Comparison of ENCODE assay signal across 31 mouse cellular contexts in genomic region chr14:77923076-77923865, GRCm38 (mm10). TPM values are rescaled to one million over a fixed set of nuclear protein-coding genes. Genes with fewer than 3 reads are reported as not detected.
DNase-seq lines count a peak whose midpoint lies in the region; ATAC-seq and TF ChIP-seq lines count a peak whose summit lies in the region.
"Had no signal": no experiment of that assay in that cellular context is flagged by ENCODE, and none has a peak within 500 bp of the region (broad histone marks: within the 10 kb centered on the region; RNA-seq: fewer than 3 reads in every experiment).

No protein-coding gene starts in this region.

- no peaks in the 10 kb centered on the region for H3K27me3 ChIP-seq in embryonic facial prominence, embryonic 14.5 days (replicated peaks; ENCODE audit: control insufficient read depth, insufficient read depth, low read length)
- no peaks in the 10 kb centered on the region for H3K27me3 ChIP-seq in embryonic facial prominence, embryonic 10.5 days (replicated peaks; ENCODE audit: low read depth, poor library complexity, severe bottlenecking)
- H3K27me3 ChIP-seq in kidney, embryonic 16.5 days (ENCODE audit: insufficient read depth, low read length) = no peaks in the 10 kb centered on the region
- H3K27me3 ChIP-seq in lung, postnatal 0 days (replicated peaks; ENCODE audit: insufficient read depth, low read length) = no peaks in the 10 kb centered on the region
- H3K27me3 ChIP-seq: CH12.LX; embryonic facial prominence, embryonic 12.5 days; hindbrain, embryonic 12.5 days; limb, embryonic 13.5 days; liver, embryonic 13.5 days; midbrain, embryonic 15.5 days; neural tube, embryonic 15.5 days had no signal

- H3K27ac ChIP-seq in embryonic facial prominence, embryonic 14.5 days (replicated peaks; ENCODE audit: low read depth, low read length) = no peak overlapping the region; the same call in 1 of the 2 replicates
- H3K27ac ChIP-seq in embryonic facial prominence, embryonic 10.5 days (replicated peaks) = no peak overlapping the region
- peak overlapping the region; percentile 72; the same call in 1 of the 2 replicates for H3K27ac ChIP-seq in kidney, embryonic 16.5 days (ENCODE audit: low read length)
- H3K27ac ChIP-seq in lung, postnatal 0 days (ENCODE audit: low read length) = no peak overlapping the region
- H3K27ac ChIP-seq: embryonic facial prominence, embryonic 12.5 days; gastrocnemius, adult 2 months; heart, embryonic 10.5 days; hindbrain, embryonic 12.5 days; hindbrain, postnatal 0 days; limb, embryonic 13.5 days; liver, embryonic 13.5 days; macrophage; midbrain, embryonic 10.5 days; midbrain, embryonic 15.5 days; neural tube, embryonic 15.5 days had no signal

- TF ChIP-seq CTCF in lung, postnatal 0 days (IDR thresholded peaks at IDR 0.05) = no peak

- no peak for TF ChIP-seq EP300 in lung, postnatal 0 days (IDR thresholded peaks at IDR 0.05)

- WGBS in embryonic facial prominence, embryonic 14.5 days = 54% methylated on average over 6 of the region's 6 CpGs
- WGBS in embryonic facial prominence, embryonic 10.5 days = 88% methylated on average over 6 of the region's 6 CpGs
- 61% methylated on average over 6 of the region's 6 CpGs for WGBS in kidney, embryonic 16.5 days
- 47% methylated on average over 6 of the region's 6 CpGs for WGBS in lung, postnatal 0 days

- no peaks in the 10 kb centered on the region for H3K36me3 ChIP-seq in embryonic facial prominence, embryonic 14.5 days (ENCODE audit: control insufficient read depth, insufficient read depth, low read length)
- H3K36me3 ChIP-seq in embryonic facial prominence, embryonic 10.5 days (replicated peaks) = no peaks in the 10 kb centered on the region
- no peaks in the 10 kb centered on the region for H3K36me3 ChIP-seq in kidney, embryonic 16.5 days (ENCODE audit: insufficient read depth, low read length)
- H3K36me3 ChIP-seq in lung, postnatal 0 days (ENCODE audit: insufficient read depth, low read length) = no peaks in the 10 kb centered on the region
- H3K36me3 ChIP-seq: embryonic facial prominence, embryonic 12.5 days; heart, embryonic 10.5 days; hindbrain, embryonic 12.5 days; limb, embryonic 13.5 days; liver, embryonic 13.5 days; midbrain, embryonic 10.5 days; midbrain, embryonic 15.5 days; neural tube, embryonic 15.5 days had no signal

- no peak for ATAC-seq in embryonic facial prominence, embryonic 14.5 days (ENCODE audit: low read depth)
- ATAC-seq in kidney, embryonic 16.5 days (ENCODE audit: low FRiP score, low TSS enrichment) = no peak
- no peak for ATAC-seq in lung, postnatal 0 days
- ATAC-seq: forebrain, embryonic 16.5 days; hindbrain, postnatal 0 days; intestine, embryonic 16.5 days; midbrain, embryonic 15.5 days had no signal

- H3K9me3 ChIP-seq in embryonic facial prominence, embryonic 14.5 days (ENCODE audit: control insufficient read depth, low read length) = no peaks in the 10 kb centered on the region
- H3K9me3 ChIP-seq in embryonic facial prominence, embryonic 10.5 days = no peaks in the 10 kb centered on the region
- no peaks in the 10 kb centered on the region for H3K9me3 ChIP-seq in kidney, embryonic 16.5 days (ENCODE audit: low read length)
- H3K9me3 ChIP-seq in lung, postnatal 0 days (ENCODE audit: low read length) = no peaks in the 10 kb centered on the region
- H3K9me3 ChIP-seq: embryonic facial prominence, embryonic 12.5 days; heart, embryonic 10.5 days; hindbrain, embryonic 12.5 days; limb, embryonic 13.5 days; liver, embryonic 13.5 days; midbrain, embryonic 10.5 days; midbrain, embryonic 15.5 days; neural tube, embryonic 15.5 days had no signal

- no peak overlapping the region for H3K4me3 ChIP-seq in embryonic facial prominence, embryonic 14.5 days (ENCODE audit: low read depth, low read length)
- no peak overlapping the region for H3K4me3 ChIP-seq in embryonic facial prominence, embryonic 10.5 days
- no peak overlapping the region for H3K4me3 ChIP-seq in kidney, embryonic 16.5 days (ENCODE audit: low read length)
- H3K4me3 ChIP-seq in lung, postnatal 0 days (ENCODE audit: low read depth, low read length) = no peak overlapping the region
- H3K4me3 ChIP-seq: embryonic facial prominence, embryonic 12.5 days; erythroblast, embryonic 14.5 days; gastrocnemius, adult 2 months; heart, embryonic 10.5 days; hindbrain, embryonic 12.5 days; limb, embryonic 13.5 days; liver, embryonic 13.5 days; midbrain, embryonic 10.5 days; midbrain, embryonic 15.5 days; neural tube, embryonic 15.5 days had no signal

- H3K4me2 ChIP-seq in embryonic facial prominence, embryonic 14.5 days (ENCODE audit: low read depth, low read length) = no peak overlapping the region
- no peak overlapping the region for H3K4me2 ChIP-seq in kidney, embryonic 16.5 days (replicated peaks; ENCODE audit: low read depth, low read length)
- H3K4me2 ChIP-seq in lung, postnatal 0 days (replicated peaks; ENCODE audit: low read depth, low read length) = no peak overlapping the region
- H3K4me2 ChIP-seq: embryonic facial prominence, embryonic 12.5 days; hindbrain, embryonic 12.5 days; limb, embryonic 13.5 days; liver, embryonic 13.5 days; midbrain, embryonic 15.5 days; neural tube, embryonic 15.5 days had no signal

- DNase-seq in embryonic facial prominence, embryonic 14.5 days (ENCODE audit: low spot score) = peak; percentile 64
- no peak for DNase-seq in embryonic facial prominence, embryonic 10.5 days (ENCODE audit: low spot score)
- DNase-seq in kidney, postnatal 36 days = no peak
- DNase-seq in lung, postnatal 0 days (ENCODE audit: low spot score) = peak; percentile 40
- no peak for DNase-seq in lung, postnatal 10 days
- DNase-seq in embryo, embryonic 11 days = no peak
- DNase-seq: adrenal gland, adult 8-10 months; cerebellum, adult 2 months; cerebellum, postnatal 25 days; gastrocnemius, adult 2 months; gastrocnemius, postnatal 36 days; heart, postnatal 36 days; layer of hippocampus, adult 9-11 months; liver, embryonic 13.5 days; lung, adult 18-20 months; retina, postnatal 1 day; right cerebral cortex, postnatal 14 days had no signal

- no peak overlapping the region for H3K9ac ChIP-seq in embryonic facial prominence, embryonic 14.5 days (ENCODE audit: low read depth, low read length)
- H3K9ac ChIP-seq in kidney, embryonic 16.5 days (replicated peaks; ENCODE audit: low read length) = no peak overlapping the region
- no peak overlapping the region for H3K9ac ChIP-seq in lung, postnatal 0 days (replicated peaks; ENCODE audit: low read depth)
- H3K9ac ChIP-seq: embryonic facial prominence, embryonic 12.5 days; hindbrain, embryonic 12.5 days; limb, embryonic 13.5 days; liver, embryonic 13.5 days; midbrain, embryonic 15.5 days; neural tube, embryonic 15.5 days had no signal

- H3K4me1 ChIP-seq in embryonic facial prominence, embryonic 14.5 days (ENCODE audit: control insufficient read depth, insufficient read depth, low read length) = peaks cover 9% of the 10 kb centered on the region
- peaks cover 6% of the 10 kb centered on the region; the same call in 1 of the 2 replicates for H3K4me1 ChIP-seq in embryonic facial prominence, embryonic 10.5 days
- H3K4me1 ChIP-seq in kidney, embryonic 16.5 days (ENCODE audit: insufficient read depth, low read length) = peaks cover 10% of the 10 kb centered on the region; the same call in 1 of the 2 replicates
- no peaks in the 10 kb centered on the region for H3K4me1 ChIP-seq in lung, postnatal 0 days (ENCODE audit: insufficient read depth, low read depth, low read length)
- H3K4me1 ChIP-seq: embryonic facial prominence, embryonic 12.5 days; heart, embryonic 10.5 days; hindbrain, embryonic 12.5 days; liver, embryonic 13.5 days; midbrain, embryonic 15.5 days had no signal

RNA-seq across cellular contexts. Expression of gene Epsti1, which starts 19.2 kb away (rescaled TPM):
- polyA plus RNA-seq in embryonic facial prominence, embryonic 14.5 days (2014; fragmentation: Nextera tagmentation; extraction: Ambion mirVana) = 1.1 TPM in 2 replicates
- 0.30 TPM in 1 of 2 replicates, not detected in the other for polyA plus RNA-seq in embryonic facial prominence, embryonic 10.5 days (2016; fragmentation: Nextera tagmentation; extraction: Ambion mirVana)
- polyA plus RNA-seq in kidney, embryonic 16.5 days (2015; fragmentation: Nextera tagmentation; extraction: Ambion mirVana) = 0.92 and 1.4 TPM in 2 replicates
- polyA plus RNA-seq in lung, postnatal 0 days (2015; fragmentation: Nextera tagmentation; extraction: Ambion mirVana) = 1.5 and 1.9 TPM in 2 replicates
- polyA plus RNA-seq: midbrain, embryonic 10.5 days had no signal

RNA-seq across cellular contexts. Expression of gene Dnajc15, which starts 48.3 kb away (rescaled TPM):
- polyA plus RNA-seq in embryonic facial prominence, embryonic 14.5 days (2014; fragmentation: Nextera tagmentation; extraction: Ambion mirVana) = 107 and 109 TPM in 2 replicates
- 110 and 114 TPM in 2 replicates for polyA plus RNA-seq in embryonic facial prominence, embryonic 10.5 days (2016; fragmentation: Nextera tagmentation; extraction: Ambion mirVana)
- polyA plus RNA-seq in kidney, embryonic 16.5 days (2015; fragmentation: Nextera tagmentation; extraction: Ambion mirVana) = 122 and 131 TPM in 2 replicates
- 60.1 and 70.2 TPM in 2 replicates for polyA plus RNA-seq in lung, postnatal 0 days (2015; fragmentation: Nextera tagmentation; extraction: Ambion mirVana)

Comparison
In these comparisons a context has a peak if more than half of its experiments do, and no peak if none do; other contexts are left out.
1. DNase-seq: peak in embryonic facial prominence, embryonic 14.5 days (single experiment) and lung, postnatal 0 days (single experiment); none in embryonic facial prominence, embryonic 10.5 days (single experiment), kidney, postnatal 36 days (0 of 2), lung, postnatal 10 days (single experiment) and embryo, embryonic 11 days (single experiment).